8 mouse cellular contexts compared by ENCODE assay signal in the genomic region with DNA sequence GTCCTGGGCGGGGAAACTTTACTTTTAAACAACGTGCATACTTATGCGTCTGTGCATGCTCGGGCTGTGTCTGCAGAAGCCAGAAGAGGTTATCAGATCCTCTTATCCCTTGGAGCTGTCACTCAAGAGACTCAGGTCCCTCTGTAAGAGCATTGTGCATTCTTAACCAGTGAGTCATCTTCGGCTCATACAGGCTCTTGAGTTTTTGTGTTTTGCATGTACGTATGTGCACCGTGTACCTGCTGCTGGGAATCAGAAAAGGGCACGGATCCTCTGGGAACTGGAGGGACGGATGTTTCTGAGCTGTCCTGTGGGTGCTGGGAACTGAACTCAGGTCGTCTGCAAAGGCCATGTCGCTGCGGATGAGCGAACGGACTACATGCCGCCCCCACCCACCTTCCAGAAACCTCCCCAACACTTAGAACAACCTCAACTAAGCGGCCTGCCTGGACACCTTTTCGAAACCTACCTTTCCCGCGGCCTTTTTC. TPM values are rescaled to one million over a fixed set of nuclear protein-coding genes. Genes with fewer than 3 reads are reported as not detected.
DNase-seq lines count a peak whose midpoint lies in the region; ATAC-seq and TF ChIP-seq lines count a peak whose summit lies in the region.

No protein-coding gene starts in this region.

- no peaks in the 10 kb centered on the region for H3K27me3 ChIP-seq in cerebellum, adult 2 months (ENCODE audit: control insufficient read depth, insufficient read depth, low read length)
- no peaks in the 10 kb centered on the region for H3K27me3 ChIP-seq in hindbrain, embryonic 11.5 days (ENCODE audit: control insufficient read depth, insufficient read depth, low read length)
- no peaks in the 10 kb centered on the region for H3K27me3 ChIP-seq in lung, embryonic 14.5 days (ENCODE audit: insufficient read depth, low read length)

- no peak for TF ChIP-seq CTCF in cerebellum, adult 2 months (IDR thresholded peaks at IDR 0.05; ENCODE audit: borderline replicate concordance, insufficient read depth, low read depth, low read length)
- TF ChIP-seq CTCF in cortical plate, adult 2 months (IDR thresholded peaks at IDR 0.05; ENCODE audit: extremely low read depth, insufficient read depth, low read length) = no peak
- TF ChIP-seq CTCF in lung, embryonic 14.5 days (IDR thresholded peaks at IDR 0.05; ENCODE audit: low read depth) = no peak

- H3K9ac ChIP-seq in hindbrain, embryonic 11.5 days (ENCODE audit: low read depth, low read length) = peak overlapping the region; percentile 88
- H3K9ac ChIP-seq in lung, embryonic 14.5 days = peak overlapping the region; percentile 88

- peaks cover 15% of the 10 kb centered on the region for H3K36me3 ChIP-seq in hindbrain, embryonic 11.5 days (ENCODE audit: control insufficient read depth, insufficient read depth, low read length)
- H3K36me3 ChIP-seq in lung, embryonic 14.5 days (ENCODE audit: insufficient read depth) = peaks cover 46% of the 10 kb centered on the region

- no peak for ATAC-seq in hindbrain, embryonic 11.5 days (ENCODE audit: low FRiP score)
- no peak for ATAC-seq in lung, embryonic 14.5 days (ENCODE audit: insufficient read depth)

- peak overlapping the region; percentile 77 for H3K4me2 ChIP-seq in hindbrain, embryonic 11.5 days (replicated peaks; ENCODE audit: low read depth, low read length)
- H3K4me2 ChIP-seq in lung, embryonic 14.5 days = peak overlapping the region; percentile 93

- H3K4me1 ChIP-seq in cerebellum, adult 2 months (ENCODE audit: control insufficient read depth, insufficient read depth, low read length) = no peaks in the 10 kb centered on the region
- peaks cover 3% of the 10 kb centered on the region for H3K4me1 ChIP-seq in cortical plate, adult 2 months (ENCODE audit: control insufficient read depth, insufficient read depth, low read length)
- no peaks in the 10 kb centered on the region; the same call in 1 of the 2 replicates for H3K4me1 ChIP-seq in hindbrain, embryonic 11.5 days (replicated peaks; ENCODE audit: control insufficient read depth, insufficient read depth, low read length)
- peaks cover 15% of the 10 kb centered on the region; the same call in 1 of the 2 replicates for H3K4me1 ChIP-seq in lung, embryonic 14.5 days (ENCODE audit: insufficient read depth)

- H3K27ac ChIP-seq in cerebellum, adult 2 months (ENCODE audit: insufficient read depth, low read length) = 0 out of 2 replicates have a peak overlapping the region, but pooled peaks have one; percentile 63
- no peak overlapping the region for H3K27ac ChIP-seq in cortical plate, adult 2 months (ENCODE audit: insufficient read depth, low read length)
- H3K27ac ChIP-seq in hindbrain, embryonic 11.5 days (ENCODE audit: low read depth, low read length) = peak overlapping the region; percentile 95
- peak overlapping the region; percentile 88 for H3K27ac ChIP-seq in lung, embryonic 14.5 days (ENCODE audit: low read depth)

- peak in 1 of 2 experiments; percentile 33 for DNase-seq in cerebellum, adult 2 months
- DNase-seq in cerebellum, postnatal 10 days = no peak
- peak; percentile 35 for DNase-seq in A20 (ENCODE audit: low read depth, low spot score)
- DNase-seq in hindbrain, embryonic 11.5 days (ENCODE audit: low spot score) = peak; percentile 53
- DNase-seq in lung, embryonic 14.5 days = peak; percentile 61
- peak; percentile 41 for DNase-seq in retina, postnatal 1 day
- no peak for DNase-seq in gastrocnemius, adult 18-20 months (ENCODE audit: low spot score)

- TF ChIP-seq POLR2A in cerebellum, adult 2 months (IDR thresholded peaks at IDR 0.05; ENCODE audit: borderline replicate concordance, insufficient read depth, low read length) = no peak
- no peak for TF ChIP-seq POLR2A in cortical plate, adult 2 months (IDR thresholded peaks at IDR 0.05; ENCODE audit: extremely low read depth, insufficient read depth, low read length)

- H3K4me3 ChIP-seq in cerebellum, adult 2 months (replicated peaks; ENCODE audit: insufficient read depth, low read depth, low read length) = peak overlapping the region; percentile 85
- H3K4me3 ChIP-seq in cortical plate, adult 2 months (ENCODE audit: insufficient read depth, low read length) = peak overlapping the region; percentile 76
- peak overlapping the region; percentile 76 for H3K4me3 ChIP-seq in hindbrain, embryonic 11.5 days (ENCODE audit: low read depth, low read length)
- peak overlapping the region; percentile 66 for H3K4me3 ChIP-seq in lung, embryonic 14.5 days (ENCODE audit: low read depth, low read length)

- WGBS in cerebellum, adult 2 months = 6% methylated on average over 19 of the region's 19 CpGs
- WGBS in hindbrain, embryonic 11.5 days = 8% methylated on average over 19 of the region's 19 CpGs
- WGBS in lung, embryonic 14.5 days = 2% methylated on average over 19 of the region's 19 CpGs

- H3K9me3 ChIP-seq in hindbrain, embryonic 11.5 days (ENCODE audit: control insufficient read depth, low read length) = no peaks in the 10 kb centered on the region
- H3K9me3 ChIP-seq in lung, embryonic 14.5 days (ENCODE audit: low read depth, low read length) = no peaks in the 10 kb centered on the region

RNA-seq across cellular contexts. Expression of a gene that starts 0.8 kb away (rescaled TPM):
- polyA plus RNA-seq in cerebellum, adult 2 months (2012; rRNA removed) = 76.0 and 78.7 TPM in 2 replicates
- polyA plus RNA-seq in cortical plate, adult 2 months (2012; rRNA removed) = 70.3 and 75.2 TPM in 2 replicates
- polyA plus RNA-seq in hindbrain, embryonic 11.5 days (2014; fragmentation: Nextera tagmentation; extraction: Ambion mirVana) = 793 and 800 TPM in 2 replicates
- polyA plus RNA-seq in lung, embryonic 14.5 days (2014; fragmentation: Nextera tagmentation; extraction: Ambion mirVana) = 746 and 786 TPM in 2 replicates
- total RNA-seq in gastrocnemius, adult 18-20 months (2021) = 10 to 100 TPM; 22.7 to 33.2 TPM

RNA-seq across cellular contexts. Expression of a gene that starts 18.5 kb away (rescaled TPM):
- 138 and 145 TPM in 2 replicates for polyA plus RNA-seq in cerebellum, adult 2 months (2012; rRNA removed)
- 79.6 and 93.2 TPM in 2 replicates for polyA plus RNA-seq in cortical plate, adult 2 months (2012; rRNA removed)
- 121 and 128 TPM in 2 replicates for polyA plus RNA-seq in hindbrain, embryonic 11.5 days (2014; fragmentation: Nextera tagmentation; extraction: Ambion mirVana)
- 53.3 and 56.2 TPM in 2 replicates for polyA plus RNA-seq in lung, embryonic 14.5 days (2014; fragmentation: Nextera tagmentation; extraction: Ambion mirVana)
- 10 to 100 TPM; 12.6 to 13.0 TPM for total RNA-seq in gastrocnemius, adult 18-20 months (2021)

RNA-seq across cellular contexts. Expression of a gene that starts 44.4 kb away (rescaled TPM):
- 79.9 and 86.7 TPM in 2 replicates for polyA plus RNA-seq in cerebellum, adult 2 months (2012; rRNA removed)
- 94.2 and 95.0 TPM in 2 replicates for polyA plus RNA-seq in cortical plate, adult 2 months (2012; rRNA removed)
- 224 and 240 TPM in 2 replicates for polyA plus RNA-seq in hindbrain, embryonic 11.5 days (2014; fragmentation: Nextera tagmentation; extraction: Ambion mirVana)
- 107 and 109 TPM in 2 replicates for polyA plus RNA-seq in lung, embryonic 14.5 days (2014; fragmentation: Nextera tagmentation; extraction: Ambion mirVana)
- 10 to 100 TPM; 48.7 to 51.2 TPM for total RNA-seq in gastrocnemius, adult 18-20 months (2021)

Comparison
In these comparisons a context has a peak if more than half of its experiments do, and no peak if none do; other contexts are left out.
1. DNase-seq: peak in A20 (single experiment), hindbrain, embryonic 11.5 days (single experiment), lung, embryonic 14.5 days (single experiment) and retina, postnatal 1 day (single experiment); none in cerebellum, postnatal 10 days (0 of 2) and gastrocnemius, adult 18-20 months (single experiment).
2. Peak in every context shown above with its lines, with median percentiles within 50 percentile points of each other: H3K4me3 ChIP-seq.